Mouse (Mus musculus) stomach, embryonic 16.5 days (tissue): ENCODE measurements around the gene Gm5485. TPM values are rescaled to one million over a fixed set of nuclear protein-coding genes. Genes with fewer than 3 reads are reported as not detected.

Experiments
- ATAC-seq: fragments of 200-750 bp; cut with Nextera tagmentation; 2 replicates; pipeline ENCODE4 v1.8.0; 2017; ENCODE audit warnings: moderate number of reproducible peaks, moderate TSS enrichment; ENCODE audit not compliant: insufficient read depth, low FRiP score
- H3K27ac ChIP-seq: fragments of 300-500 bp; sonication (generic); 2 replicates; pipeline ENCODE4 v1.5.1; 2014; ENCODE audit warnings: low read length
- H3K27me3 ChIP-seq: fragments of 300-500 bp; sonication (generic); 2 replicates; pipeline ENCODE4 v1.6.1; 2014; ENCODE audit warnings: low read length, control low read depth, mixed read lengths; ENCODE audit not compliant: control insufficient read depth, insufficient read depth
- H3K36me3 ChIP-seq: fragments of 300-500 bp; sonication (generic); 2 replicates; pipeline ENCODE4 v1.6.1; 2014; ENCODE audit warnings: low read length; ENCODE audit not compliant: control insufficient read depth, insufficient read depth
- H3K4me1 ChIP-seq: fragments of 300-500 bp; sonication (generic); 2 replicates; pipeline ENCODE4 v1.6.1; 2014; ENCODE audit warnings: low read length, control low read depth, mixed read lengths; ENCODE audit not compliant: control insufficient read depth, insufficient read depth
- H3K4me2 ChIP-seq: fragments of 300-500 bp; sonication (generic); 2 replicates; pipeline ENCODE4 v1.6.1; 2014; ENCODE audit warnings: low read depth, low read length, mixed read lengths
- H3K4me3 ChIP-seq: fragments of 300-500 bp; sonication (generic); replicated peaks from 2 replicates; pipeline ENCODE4 v1.5.1; 2014; ENCODE audit warnings: mild to moderate bottlenecking, low read length
- H3K9ac ChIP-seq: fragments of 300-500 bp; sonication (generic); 2 replicates; pipeline ENCODE4 v1.6.1; 2014; ENCODE audit warnings: low read length
- H3K9me3 ChIP-seq: fragments of 300-500 bp; sonication (generic); replicated peaks from 2 replicates; pipeline ENCODE4 v1.6.1; 2016; ENCODE audit warnings: low read length, control low read depth; ENCODE audit not compliant: control insufficient read depth
- WGBS: fragments of 180-500 bp; shearing (Covaris S2); extraction: QIAGEN DNeasy Blood & Tissue Kit; methylation state at CpG from one replicate; pipeline ENCODE4 v1.1.7; 2014; 5-methylcytosine and 5-hydroxymethylcytosine counted together
- polyA plus RNA-seq: library from polyadenylated mRNA; unstranded; fragments of >200 nt; fragmentation: Nextera tagmentation; extraction: Ambion mirVana; gene quantifications from 2 replicates; pipeline ENCODE4 v1.2.1, GENCODE M21; 2015

The Gm5485 gene
- polyA plus RNA-seq, 1 experiment from 2014 or later, result 0.23 TPM

DNA sequence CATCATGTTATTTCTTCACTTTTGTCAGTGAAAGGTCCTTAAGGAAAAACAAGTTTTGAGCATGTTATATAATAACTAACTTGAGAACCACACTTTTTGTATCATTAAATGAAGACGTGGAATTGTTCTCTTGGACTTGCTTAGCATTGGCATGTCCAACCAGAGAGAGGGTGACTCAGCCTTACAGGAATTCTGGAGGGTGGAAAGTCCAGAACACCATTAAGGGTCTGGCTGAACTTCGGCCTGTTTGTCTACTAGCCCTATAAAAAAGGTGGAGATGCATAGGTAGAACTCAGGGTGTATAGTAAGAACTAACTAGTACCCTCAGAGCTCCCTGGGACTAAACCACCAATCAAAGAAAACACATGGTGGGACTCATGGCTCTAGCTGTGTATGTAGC, 16.9 kb downstream of the Gm5485 start:
- ATAC-seq, result no peak
- no peak overlapping the region for H3K4me2 ChIP-seq
- H3K9ac ChIP-seq, result no peak overlapping the region
- 81% methylated on average over 2 of the region's 2 CpGs for WGBS
- no peaks in the 10 kb centered on the region for H3K27me3 ChIP-seq
- H3K27ac ChIP-seq, result no peak overlapping the region
- no peaks in the 10 kb centered on the region for H3K9me3 ChIP-seq
- H3K36me3 ChIP-seq, result no peaks in the 10 kb centered on the region
- H3K4me1 ChIP-seq, result no peaks in the 10 kb centered on the region
- no peak overlapping the region for H3K4me3 ChIP-seq

DNA sequence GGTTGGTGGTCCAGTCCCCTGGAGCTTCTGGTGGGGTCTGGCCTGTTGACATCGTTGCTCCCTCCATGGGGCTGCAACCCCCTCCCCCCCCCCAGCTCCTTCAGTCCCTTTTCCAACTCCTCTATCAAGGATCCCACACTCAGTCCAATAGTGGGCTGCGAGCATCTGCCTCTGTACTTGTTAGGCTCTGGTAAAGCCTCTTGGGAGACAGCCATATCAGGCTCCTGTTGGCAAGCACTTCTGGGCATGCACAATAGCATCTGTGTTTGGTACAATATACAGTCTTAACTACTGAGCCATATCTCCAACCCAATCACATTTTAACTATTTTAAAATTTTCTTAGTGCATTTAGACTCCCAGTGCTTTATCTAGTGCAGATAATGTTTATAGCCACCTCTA, 25.2 kb downstream of the Gm5485 start:
- 75% methylated on average over 2 of the region's 2 CpGs for WGBS
- Histone ChIP-seq H3K36me3 (no peaks in the 10 kb centered on the region), H3K27me3 (no peaks in the 10 kb centered on the region), H3K9me3 (no peaks in the 10 kb centered on the region), H3K4me1 (no peaks in the 10 kb centered on the region), H3K9ac (no peak overlapping the region), H3K4me2 (no peak overlapping the region), H3K4me3 (no peak overlapping the region), H3K27ac (no peak overlapping the region)
- ATAC-seq, result no peak

DNA sequence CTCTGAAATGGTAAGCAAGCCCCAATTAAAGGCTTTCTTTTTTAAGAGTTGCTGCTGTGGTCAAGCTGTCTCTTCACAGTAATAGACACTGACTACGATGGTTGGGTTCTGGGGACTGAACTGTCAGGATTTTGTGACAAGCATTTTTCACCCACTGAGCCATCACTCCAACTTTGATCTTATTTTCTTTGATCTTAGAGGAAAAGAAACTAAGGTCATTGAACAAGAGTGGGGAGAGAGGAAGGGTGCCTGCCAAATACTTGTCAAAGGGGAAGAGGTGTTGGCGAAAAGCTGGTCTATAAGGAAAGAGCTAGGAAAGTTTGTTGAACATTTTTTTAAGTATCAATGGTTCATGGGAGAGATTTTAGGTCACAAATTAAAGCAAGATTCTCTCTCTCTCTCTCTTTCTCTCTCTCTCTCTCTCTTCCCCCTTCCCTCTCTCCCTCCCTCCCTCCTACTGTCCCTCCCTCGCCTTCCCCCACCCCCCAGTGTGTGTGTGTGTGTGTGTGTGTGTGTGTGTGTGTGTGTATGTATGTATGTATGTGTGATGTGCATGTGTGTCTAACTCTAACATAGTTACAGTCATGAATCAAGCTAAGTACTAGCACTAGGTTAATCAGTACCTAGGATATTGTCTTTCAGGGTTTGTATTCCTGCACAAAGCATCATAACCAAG, 28.5 kb downstream of the Gm5485 start:
- ATAC-seq, result no peak
- Histone ChIP-seq H3K27ac (no peak overlapping the region), H3K9me3 (no peaks in the 10 kb centered on the region), H3K4me3 (no peak overlapping the region), H3K4me1 (no peaks in the 10 kb centered on the region), H3K36me3 (no peaks in the 10 kb centered on the region), H3K4me2 (no peak overlapping the region), H3K27me3 (no peaks in the 10 kb centered on the region), H3K9ac (no peak overlapping the region)
- WGBS, result 82% methylated on average over 3 of the region's 3 CpGs

DNA sequence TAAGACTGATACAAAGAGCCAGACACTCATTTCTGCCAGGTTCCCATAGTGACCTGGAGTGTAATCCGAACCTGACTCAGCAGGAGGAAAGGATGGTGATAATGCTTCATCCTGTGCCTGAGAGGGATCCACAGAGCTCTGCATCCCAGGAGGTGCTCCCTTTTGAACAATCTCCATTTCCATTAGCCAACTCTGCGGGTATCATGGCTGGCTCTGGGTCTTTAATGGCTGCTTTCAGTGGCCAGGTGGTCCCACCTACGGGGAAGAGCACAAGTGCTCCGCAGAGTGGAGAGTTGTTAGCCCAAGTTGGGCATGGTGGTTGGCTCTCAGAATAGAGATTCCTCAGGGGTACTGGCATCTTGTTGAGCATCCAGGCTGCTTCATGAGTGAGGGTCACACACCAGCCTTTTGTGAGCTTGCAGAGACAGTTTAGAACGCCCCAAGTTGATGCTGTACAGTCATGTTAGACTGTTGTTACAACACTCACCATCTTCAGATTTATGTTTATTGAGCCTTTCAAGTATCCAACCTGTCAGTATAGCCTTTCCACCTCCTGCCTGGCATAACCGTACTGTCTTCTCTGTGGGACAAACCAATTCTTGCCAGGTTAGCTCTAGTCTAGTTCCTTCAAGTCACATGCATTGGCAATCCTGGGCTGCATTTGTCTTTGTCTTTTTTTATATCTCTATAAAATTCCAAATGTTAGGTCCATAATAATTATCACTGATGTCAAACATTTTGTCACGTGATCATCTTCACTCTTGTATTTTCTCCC, 38.3 kb downstream of the Gm5485 start:
- no peaks in the 10 kb centered on the region for H3K27me3 ChIP-seq
- no peak for ATAC-seq
- WGBS, result 83% methylated on average over 7 of the region's 7 CpGs
- no peaks in the 10 kb centered on the region for H3K4me1 ChIP-seq
- H3K9me3 ChIP-seq, result no peaks in the 10 kb centered on the region
- H3K36me3 ChIP-seq, result no peaks in the 10 kb centered on the region
- H3K4me3 ChIP-seq, result no peak overlapping the region
- H3K4me2 ChIP-seq, result no peak overlapping the region
- no peak overlapping the region for H3K9ac ChIP-seq
- H3K27ac ChIP-seq, result no peak overlapping the region

DNA sequence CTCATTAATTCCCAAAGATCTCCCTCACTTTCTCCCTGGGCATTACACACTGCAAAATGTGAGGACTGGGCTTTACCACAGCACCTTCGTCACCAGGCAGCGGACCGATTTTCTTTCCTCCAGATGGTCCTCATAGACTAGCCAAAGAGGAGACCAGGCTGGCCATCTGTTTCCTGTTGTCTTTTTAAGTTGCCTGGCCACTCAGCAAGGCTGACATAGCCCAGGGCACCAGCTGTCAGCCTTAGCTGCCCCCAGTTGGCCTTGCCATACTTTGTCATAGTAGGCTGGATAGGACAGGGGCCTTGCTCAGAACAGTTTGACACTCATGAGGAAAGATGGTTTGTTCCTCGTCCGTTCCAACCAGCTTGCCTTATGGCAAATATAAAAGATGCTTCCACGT, 39.8 kb downstream of the Gm5485 start:
- Histone ChIP-seq H3K27me3 (no peaks in the 10 kb centered on the region), H3K4me3 (no peak overlapping the region), H3K27ac (no peak overlapping the region), H3K36me3 (no peaks in the 10 kb centered on the region), H3K9ac (no peak overlapping the region), H3K4me2 (no peak overlapping the region), H3K9me3 (no peaks in the 10 kb centered on the region), H3K4me1 (no peaks in the 10 kb centered on the region)
- no peak for ATAC-seq
- 69% methylated on average over 6 of the region's 6 CpGs for WGBS

DNA sequence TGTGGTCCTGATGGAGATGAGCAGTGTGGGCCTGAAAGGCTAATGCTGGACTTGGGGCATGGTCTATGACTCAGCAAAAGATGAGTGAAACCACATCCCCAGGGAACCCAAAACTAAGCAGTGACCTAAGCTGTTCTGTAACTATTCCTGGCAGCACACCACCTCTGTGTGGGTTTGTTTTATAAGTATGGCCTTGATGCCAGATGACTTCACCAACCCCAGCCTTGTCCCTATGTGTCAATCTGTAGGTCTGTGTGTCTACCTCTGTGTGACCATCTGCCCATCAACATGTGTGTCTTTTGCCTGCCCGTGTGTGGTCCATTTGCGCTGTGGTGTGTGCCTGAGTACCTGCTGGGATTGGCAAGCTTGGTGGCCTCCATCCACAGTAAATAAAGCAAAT, 44.1 kb downstream of the Gm5485 start:
- Histone ChIP-seq H3K27ac (no peak overlapping the region), H3K9me3 (no peaks in the 10 kb centered on the region), H3K4me3 (no peak overlapping the region), H3K36me3 (no peaks in the 10 kb centered on the region), H3K4me2 (no peak overlapping the region), H3K27me3 (no peaks in the 10 kb centered on the region), H3K4me1 (no peaks in the 10 kb centered on the region), H3K9ac (no peak overlapping the region)
- WGBS, result 86% methylated on average over 2 of the region's 2 CpGs
- ATAC-seq, result no peak

DNA sequence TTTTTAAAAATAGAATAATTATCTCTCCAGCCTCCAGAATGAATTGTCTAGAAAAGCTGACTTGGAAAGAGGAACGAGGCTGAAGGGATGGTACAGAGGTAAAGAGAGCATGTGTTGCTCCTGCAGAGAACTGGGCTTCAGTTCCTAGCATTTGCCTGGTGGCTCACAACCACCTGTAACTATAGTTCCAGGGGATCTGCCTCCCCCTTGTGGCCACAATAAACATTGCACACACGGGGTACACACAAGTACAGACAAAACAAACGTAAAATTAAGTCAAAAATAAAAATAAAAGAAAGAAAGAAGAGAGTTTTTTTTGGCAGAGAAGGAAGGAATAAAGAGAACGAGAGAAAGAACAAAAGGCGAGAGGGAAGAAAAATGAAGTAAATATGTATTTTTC, 45.4 kb downstream of the Gm5485 start:
- Histone ChIP-seq H3K4me2 (no peak overlapping the region), H3K36me3 (no peaks in the 10 kb centered on the region), H3K27me3 (no peaks in the 10 kb centered on the region), H3K9ac (no peak overlapping the region), H3K4me1 (no peaks in the 10 kb centered on the region), H3K9me3 (no peaks in the 10 kb centered on the region), H3K27ac (no peak overlapping the region), H3K4me3 (no peak overlapping the region)
- ATAC-seq, result no peak
- 91% methylated on average over 5 of the region's 5 CpGs for WGBS

DNA sequence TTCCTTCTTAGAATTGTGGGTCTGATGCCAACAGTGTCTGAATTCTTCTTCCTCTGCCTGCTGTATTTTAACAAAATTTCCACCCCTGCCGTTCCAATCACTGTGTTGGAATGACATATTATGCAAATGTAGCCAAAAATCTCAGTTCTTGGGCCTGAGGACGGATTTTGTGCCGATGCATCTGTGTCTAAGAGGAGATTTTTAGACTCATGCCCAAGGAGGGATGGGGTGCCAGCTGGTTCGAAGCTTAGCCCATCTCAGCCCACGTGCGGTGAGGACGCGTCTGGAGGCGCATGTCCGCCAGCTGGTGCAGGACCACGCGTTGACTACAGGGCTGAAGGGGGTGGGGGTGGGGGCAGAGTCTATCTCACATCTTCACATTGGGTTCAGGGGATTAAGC, 51.3 kb downstream of the Gm5485 start:
- Histone ChIP-seq H3K9ac (no peak overlapping the region), H3K27ac (no peak overlapping the region), H3K9me3 (no peaks in the 10 kb centered on the region), H3K36me3 (no peaks in the 10 kb centered on the region), H3K4me2 (no peak overlapping the region), H3K4me3 (no peak overlapping the region), H3K4me1 (no peaks in the 10 kb centered on the region), H3K27me3 (no peaks in the 10 kb centered on the region)
- ATAC-seq, result no peak
- 93% methylated on average over 12 of the region's 12 CpGs for WGBS

DNA sequence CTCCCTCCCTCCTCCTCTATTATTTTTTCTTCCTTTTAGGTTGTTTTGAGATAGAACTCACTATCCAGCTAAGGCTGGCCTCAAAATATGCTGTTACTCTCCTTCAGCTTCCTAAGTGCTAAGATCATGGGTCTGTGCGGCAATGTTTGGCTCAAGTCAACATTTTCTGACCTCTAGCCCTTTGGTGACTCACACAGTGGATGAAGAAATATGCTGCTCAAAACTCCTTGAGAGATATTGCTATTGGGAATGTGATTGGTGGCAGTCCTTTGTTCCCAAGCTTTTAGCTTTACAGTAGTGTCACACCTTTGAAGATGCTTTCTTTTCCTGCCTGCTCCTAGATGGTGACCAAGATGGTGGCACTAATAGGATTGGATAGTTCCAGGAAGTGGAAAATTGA, 55.8 kb downstream of the Gm5485 start:
- no peaks in the 10 kb centered on the region for H3K4me1 ChIP-seq
- no peaks in the 10 kb centered on the region for H3K9me3 ChIP-seq
- H3K9ac ChIP-seq, result no peak overlapping the region
- no peak overlapping the region for H3K4me2 ChIP-seq
- WGBS, result 50% methylated on average over 1 of the region's 1 CpGs
- H3K27ac ChIP-seq, result no peak overlapping the region
- H3K27me3 ChIP-seq, result no peaks in the 10 kb centered on the region
- H3K36me3 ChIP-seq, result no peaks in the 10 kb centered on the region
- no peak overlapping the region for H3K4me3 ChIP-seq
- no peak for ATAC-seq
